18 mouse cellular contexts compared by ENCODE assay signal in the genomic region with DNA sequence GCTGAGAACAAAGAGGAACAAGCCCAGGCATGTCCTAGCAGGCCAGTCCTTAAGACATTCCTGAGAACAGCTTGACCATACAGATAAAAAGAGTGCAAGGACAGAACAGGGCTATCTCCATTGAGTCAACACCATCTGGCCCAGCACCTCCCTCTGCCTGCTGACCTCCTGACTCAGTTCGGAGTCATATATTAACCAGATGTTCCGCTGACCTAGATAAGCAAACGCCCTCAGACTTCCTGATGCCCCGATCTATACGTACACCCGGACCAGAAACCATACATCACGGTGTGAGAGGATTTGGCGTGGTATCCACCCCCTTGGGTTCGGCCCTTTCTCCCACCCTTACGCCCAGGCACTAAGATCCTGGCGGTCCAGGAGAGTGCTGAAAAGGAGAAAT.
DNase-seq lines count a peak whose midpoint lies in the region; ATAC-seq and TF ChIP-seq lines count a peak whose summit lies in the region.
"Had no signal": no experiment of that assay in that cellular context is flagged by ENCODE, and none has a peak within 500 bp of the region (broad histone marks: within the 10 kb centered on the region; RNA-seq: fewer than 3 reads in every experiment).

No protein-coding gene starts in this region.

- H3K79me2 ChIP-seq in heart, adult 2 months (replicated peaks; ENCODE audit: control insufficient read depth, insufficient read depth, low read length) = no peaks in the 10 kb centered on the region
- no peaks in the 10 kb centered on the region for H3K79me2 ChIP-seq in MEL (ENCODE audit: control insufficient read depth, insufficient read depth, low read length, poor library complexity)

- WGBS in heart, embryonic 14.5 days = 75% methylated on average over 11 of the region's 11 CpGs
- 54% methylated on average over 11 of the region's 11 CpGs for WGBS in heart, adult 2 months
- 52% methylated on average over 11 of the region's 11 CpGs for WGBS in liver, embryonic 12.5 days (ENCODE audit: insufficient replicate concordance)

- 0 out of 2 replicates have a peak, but pooled peaks have one; percentile 13 for ATAC-seq in heart, embryonic 14.5 days (ENCODE audit: insufficient number of reproducible peaks, insufficient read depth, low FRiP score, low read depth)
- ATAC-seq in liver, embryonic 12.5 days = peak; percentile 92
- ATAC-seq: forebrain, embryonic 14.5 days had no signal

- intact Hi-C loops in heart, adult 2 months (cut with DNase I) = no loop called here
- intact Hi-C loops in left cerebral cortex, postnatal 10 days (cut with DNase I) = no loop called here

- no peaks in the 10 kb centered on the region for H3K27me3 ChIP-seq in heart, embryonic 14.5 days (ENCODE audit: control insufficient read depth, insufficient read depth, low read length)
- H3K27me3 ChIP-seq in heart, adult 2 months (ENCODE audit: control insufficient read depth, insufficient read depth, low read length) = no peaks in the 10 kb centered on the region
- H3K27me3 ChIP-seq in MEL (ENCODE audit: control insufficient read depth in 1 of 2, insufficient read depth in 2 of 2, low read length in 2 of 2) = no peaks in the 10 kb centered on the region
- H3K27me3 ChIP-seq in liver, embryonic 12.5 days (replicated peaks) = no peaks in the 10 kb centered on the region
- H3K27me3 ChIP-seq: limb, embryonic 15.5 days had no signal

- no peak for TF ChIP-seq POLR2A in heart, adult 2 months (IDR thresholded peaks at IDR 0.05; ENCODE audit: insufficient read depth, low read depth, low read length)
- TF ChIP-seq POLR2A in MEL (IDR thresholded peaks at IDR 0.05; ENCODE audit: control insufficient read depth in 1 of 2, insufficient read depth in 1 of 2, low read depth in 1 of 2, low read length in 2 of 2, poor library complexity in 1 of 2) = no peak

- peaks cover 3% of the 10 kb centered on the region; the same call in 1 of the 2 replicates for H3K9me3 ChIP-seq in heart, embryonic 14.5 days (ENCODE audit: control insufficient read depth, low read length)
- H3K9me3 ChIP-seq in MEL (replicated peaks; ENCODE audit: insufficient read depth, low read length) = no peaks in the 10 kb centered on the region
- H3K9me3 ChIP-seq in liver, embryonic 12.5 days (replicated peaks) = 0 out of 2 replicates have a peak, but pooled peaks cover 5% of the 10 kb centered on the region
- H3K9me3 ChIP-seq: limb, embryonic 15.5 days had no signal

- no peak overlapping the region for H3K9ac ChIP-seq in heart, embryonic 14.5 days (ENCODE audit: low read length)
- no peak overlapping the region for H3K9ac ChIP-seq in heart, adult 2 months (ENCODE audit: low read depth, low read length)
- no peak overlapping the region for H3K9ac ChIP-seq in MEL (ENCODE audit: control insufficient read depth, low read depth, low read length, poor library complexity, severe bottlenecking)
- H3K9ac ChIP-seq in liver, embryonic 12.5 days = no peak overlapping the region
- H3K9ac ChIP-seq: hindbrain, embryonic 14.5 days; limb, embryonic 15.5 days had no signal

- H3K4me1 ChIP-seq in heart, embryonic 14.5 days (ENCODE audit: control insufficient read depth in 2 of 2, insufficient read depth in 2 of 2, low read length in 2 of 2) = no peaks in the 10 kb centered on the region
- no peaks in the 10 kb centered on the region for H3K4me1 ChIP-seq in heart, adult 2 months (ENCODE audit: control insufficient read depth, insufficient read depth, low read length)
- H3K4me1 ChIP-seq in MEL (ENCODE audit: control insufficient read depth in 1 of 2, insufficient read depth in 2 of 2, low read length in 2 of 2) = no peaks in the 10 kb centered on the region
- H3K4me1 ChIP-seq in liver, embryonic 12.5 days = no peaks in the 10 kb centered on the region
- H3K4me1 ChIP-seq: limb, embryonic 15.5 days had no signal

- TF ChIP-seq RAD21 in MEL (IDR thresholded peaks at IDR 0.05; ENCODE audit: low read depth, low read length) = no peak

- TF ChIP-seq EP300 in heart, adult 2 months (IDR thresholded peaks at IDR 0.05; ENCODE audit: insufficient read depth, low read depth, low read length) = no peak
- no peak for TF ChIP-seq EP300 in MEL (IDR thresholded peaks at IDR 0.05; ENCODE audit: low read depth in 1 of 2, low read length in 2 of 2)

- no peak for DNase-seq in heart, adult 2 months
- DNase-seq in MEL (ENCODE audit: low read depth, low spot score) = no peak
- no peak for DNase-seq in ovary, postnatal 36 days (ENCODE audit: low spot score)
- no peak for DNase-seq in lung, postnatal 4 days
- DNase-seq in left cerebral cortex, postnatal 10 days (ENCODE audit: extremely low spot score in 1 of 2, low spot score in 2 of 2) = no peak
- DNase-seq: adrenal gland, postnatal 14 days; cerebellum, adult 9-10 months; gastrocnemius, adult 2 months; heart, postnatal 4 days; thymus, adult 2 months had no signal

- no peak overlapping the region for H3K27ac ChIP-seq in heart, embryonic 14.5 days (replicated peaks in 1 of 2; ENCODE audit: control insufficient read depth in 1 of 2, insufficient read depth in 1 of 2, low read depth in 2 of 2, low read length in 2 of 2)
- no peak overlapping the region for H3K27ac ChIP-seq in heart, adult 2 months
- no peak overlapping the region for H3K27ac ChIP-seq in MEL (ENCODE audit: control insufficient read depth, low read depth, low read length)
- H3K27ac ChIP-seq in liver, embryonic 12.5 days = peak overlapping the region; percentile 58
- H3K27ac ChIP-seq: gastrocnemius, adult 2 months; hindbrain, embryonic 14.5 days; layer of hippocampus, adult 2 months; limb, embryonic 15.5 days; macrophage; stomach, postnatal 0 days had no signal

- H3K36me3 ChIP-seq in heart, embryonic 14.5 days (ENCODE audit: control insufficient read depth, insufficient read depth, low read length) = no peaks in the 10 kb centered on the region
- no peaks in the 10 kb centered on the region for H3K36me3 ChIP-seq in heart, adult 2 months (ENCODE audit: control insufficient read depth, insufficient read depth, low read length)
- H3K36me3 ChIP-seq in MEL (ENCODE audit: control insufficient read depth in 1 of 2, insufficient read depth in 2 of 2, low read length in 2 of 2) = no peaks in the 10 kb centered on the region
- H3K36me3 ChIP-seq in liver, embryonic 12.5 days = no peaks in the 10 kb centered on the region
- H3K36me3 ChIP-seq: limb, embryonic 15.5 days had no signal

- no peak overlapping the region for H3K4me2 ChIP-seq in heart, embryonic 14.5 days (ENCODE audit: low read length)
- H3K4me2 ChIP-seq in liver, embryonic 12.5 days = no peak overlapping the region
- H3K4me2 ChIP-seq: hindbrain, embryonic 14.5 days; limb, embryonic 15.5 days had no signal

- TF ChIP-seq CTCF in heart, adult 2 months (IDR thresholded peaks at IDR 0.05) = no peak
- TF ChIP-seq CTCF in MEL (IDR thresholded peaks at IDR 0.05 in 2 of 3, conservative IDR thresholded peaks at IDR 0.05 in 1 of 3; ENCODE audit: control insufficient read depth in 1 of 3, insufficient read depth in 1 of 3, low read depth in 2 of 3, low read length in 3 of 3, poor library complexity in 1 of 3, severe bottlenecking in 1 of 3) = no peak

- no peak overlapping the region for H3K4me3 ChIP-seq in heart, embryonic 14.5 days (ENCODE audit: control insufficient read depth in 1 of 2, insufficient read depth in 1 of 2, low read depth in 1 of 2, low read length in 2 of 2)
- no peak overlapping the region for H3K4me3 ChIP-seq in heart, adult 2 months
- H3K4me3 ChIP-seq in MEL (ENCODE audit: control insufficient read depth in 1 of 2, insufficient read depth in 1 of 2, low read depth in 2 of 2, low read length in 2 of 2) = no peak overlapping the region
- no peak overlapping the region for H3K4me3 ChIP-seq in liver, embryonic 12.5 days
- H3K4me3 ChIP-seq: gastrocnemius, adult 2 months; layer of hippocampus, adult 2 months; limb, embryonic 15.5 days had no signal

TF ChIP-seq in MEL, 35 proteins besides CTCF, POLR2A, EP300 and RAD21:
- no peak for TF ChIP-seq MAZ (IDR thresholded peaks at IDR 0.05; ENCODE audit: low read depth, low read length)
- TF ChIP-seq TAL1 (IDR thresholded peaks at IDR 0.05; ENCODE audit: low read length) = peak; percentile 21; the same call in 1 of the 2 replicates
TF ChIP-seq in MEL: peak in this region for 1.
